Mouse (Mus musculus) activated CD4-positive, CD25-positive, alpha-beta regulatory T cell, adult 4 months (primary cell): ENCODE measurements around the gene 2410004P03Rik. TPM values are rescaled to one million over a fixed set of nuclear protein-coding genes. Genes with fewer than 3 reads are reported as not detected.

Experiments used
- ATAC-seq: one replicate; pipeline ENCODE4 v1.8.0; 2017
- polyA plus RNA-seq, 2 experiments: library from polyadenylated mRNA; unstranded; fragments of 100-300 nt; shearing (Covaris generic); gene quantifications; one replicate each; pipeline ENCODE4 v1.2.1; 2017

Gene 2410004P03Rik
- polyA plus RNA-seq = under 1 TPM; 0.27 to 0.93 TPM

GRCm38 (mm10) chr12:17011100-17011870, at the start of gene 2410004P03Rik:
TSS of gene 2410004P03Rik (minus strand) at chr12:17011727.
- peak; percentile 83 for ATAC-seq

GRCm38 (mm10) chr12:17061183-17061722, 49.7 kb upstream of the 2410004P03Rik start:
- ATAC-seq = no peak

GRCm38 (mm10) chr12:17058490-17058889, 47.0 kb upstream of the 2410004P03Rik start:
- peak; percentile 84 for ATAC-seq

- ATAC-seq = no peak
These were observed 45.6 kb upstream of the 2410004P03Rik start for GRCm38 (mm10) chr12:17057110-17057509.

- ATAC-seq = no peak
These were observed 44.2 kb upstream of the 2410004P03Rik start for GRCm38 (mm10) chr12:17055766-17056165.

GRCm38 (mm10) chr12:17054691-17055090, 43.2 kb upstream of the 2410004P03Rik start:
- no peak for ATAC-seq

GRCm38 (mm10) chr12:17052673-17053072, 41.1 kb upstream of the 2410004P03Rik start:
- peak; percentile 43 for ATAC-seq

GRCm38 (mm10) chr12:17051057-17051456, 39.5 kb upstream of the 2410004P03Rik start:
- no peak for ATAC-seq

- no peak for ATAC-seq
These were observed 38.3 kb upstream of the 2410004P03Rik start for GRCm38 (mm10) chr12:17049796-17050195.

- no peak for ATAC-seq
These were observed 37.6 kb upstream of the 2410004P03Rik start for GRCm38 (mm10) chr12:17048979-17049612.

- no peak for ATAC-seq
These were observed 31.8 kb upstream of the 2410004P03Rik start for GRCm38 (mm10) chr12:17043311-17043710.

GRCm38 (mm10) chr12:17040567-17040966, 29.0 kb upstream of the 2410004P03Rik start:
- ATAC-seq = no peak

GRCm38 (mm10) chr12:17039415-17039814, 27.9 kb upstream of the 2410004P03Rik start:
- no peak for ATAC-seq

- ATAC-seq = no peak
These were observed 26.7 kb upstream of the 2410004P03Rik start for GRCm38 (mm10) chr12:17038246-17038645.

- no peak for ATAC-seq
These were observed 25.6 kb upstream of the 2410004P03Rik start for GRCm38 (mm10) chr12:17037053-17037610.

GRCm38 (mm10) chr12:17036532-17036931, 25.0 kb upstream of the 2410004P03Rik start:
- ATAC-seq = no peak

GRCm38 (mm10) chr12:17035128-17035527, 23.6 kb upstream of the 2410004P03Rik start:
- ATAC-seq = no peak

GRCm38 (mm10) chr12:17034671-17035070, 23.1 kb upstream of the 2410004P03Rik start:
- no peak for ATAC-seq

- ATAC-seq = peak; percentile 74
These were observed 21.9 kb upstream of the 2410004P03Rik start for GRCm38 (mm10) chr12:17033464-17033841.

GRCm38 (mm10) chr12:17032694-17033463, 21.4 kb upstream of the 2410004P03Rik start:
- ATAC-seq = peak; percentile 86

GRCm38 (mm10) chr12:17024554-17025110, 13.1 kb upstream of the 2410004P03Rik start:
- no peak for ATAC-seq

GRCm38 (mm10) chr12:17022145-17022544, 10.6 kb upstream of the 2410004P03Rik start:
- peak; percentile 47 for ATAC-seq
